Mouse (Mus musculus) brain, embryonic 14.5 days (tissue): ENCODE data around the gene Ntrk3. TPM values are rescaled to one million over a fixed set of nuclear protein-coding genes. Genes with fewer than 3 reads are reported as not detected.

Experiments
- DNase-seq: peaks from one replicate; pipeline ENCODE4 v3.0.0-alpha.2; 2011; ENCODE audit warnings: low read depth
- CTCF ChIP-seq: fragments of 200-500 bp; IDR thresholded peaks from 2 replicates; pipeline ENCODE4 v1.5.1; 2012; ENCODE audit warnings: inconsistent platforms, mild to moderate bottlenecking, moderate library complexity, borderline replicate concordance; ENCODE audit not compliant: insufficient read depth, insufficient read length; ENCODE audit errors: extremely low read depth
- POLR2A ChIP-seq: fragments of 200-500 bp; IDR thresholded peaks from 2 replicates; pipeline ENCODE4 v1.6.1; 2012; ENCODE audit warnings: mild to moderate bottlenecking, inconsistent platforms, borderline replicate concordance; ENCODE audit not compliant: poor library complexity, insufficient read depth, insufficient read length, severe bottlenecking; ENCODE audit errors: extremely low read depth
- polyA plus RNA-seq: library from polyadenylated mRNA; depleted of rRNA; stranded (reverse); fragments of >200 nt; gene quantifications from 2 replicates; pipeline ENCODE4 v1.2.3, GENCODE M21; 2012

The Ntrk3 gene
- polyA plus RNA-seq, 1 experiment, result 49.7 TPM

DNA sequence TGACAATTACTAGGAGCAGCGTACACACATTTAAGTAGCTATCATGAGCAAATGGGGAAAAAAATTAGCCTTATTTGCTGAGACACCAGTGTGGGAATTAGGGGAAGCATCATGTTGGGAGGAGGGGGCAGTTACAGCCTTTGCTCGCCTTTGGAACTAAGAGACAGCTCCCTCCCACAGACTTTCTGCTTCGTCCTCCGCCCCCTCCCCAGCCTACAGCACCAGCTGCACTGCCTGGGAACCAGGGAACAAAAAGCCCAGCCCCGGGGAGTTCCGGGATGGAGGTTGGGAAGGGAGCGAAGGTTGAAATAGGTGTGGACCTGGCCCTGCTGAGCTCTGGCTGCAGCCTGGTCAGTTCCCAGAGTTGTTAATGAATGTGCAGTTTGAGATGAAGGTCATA, 151.9 kb downstream of the Ntrk3 start:
- no peak for DNase-seq
- TF ChIP-seq POLR2A (no peak), CTCF (no peak)

DNA sequence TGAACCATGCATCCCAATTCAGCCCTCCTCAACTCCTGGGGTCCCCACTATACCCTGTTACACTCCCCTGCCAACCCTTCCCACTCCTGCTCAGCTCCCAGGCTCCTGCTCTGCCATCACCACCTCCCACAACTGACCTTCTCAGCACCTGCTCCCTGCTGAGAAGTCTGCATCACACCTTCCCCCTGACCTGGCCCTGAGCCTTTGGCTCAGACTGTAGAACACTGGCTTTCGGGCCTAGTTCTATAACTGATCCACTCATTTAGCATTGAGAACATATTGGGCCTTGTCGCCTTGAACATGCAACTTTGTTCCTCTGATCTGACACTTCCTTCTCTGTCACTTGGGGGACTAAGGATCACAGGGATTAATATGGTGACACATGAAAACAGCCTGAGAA, 152.9 kb downstream of the Ntrk3 start:
- TF ChIP-seq CTCF (no peak), POLR2A (no peak)
- DNase-seq, result no peak

DNA sequence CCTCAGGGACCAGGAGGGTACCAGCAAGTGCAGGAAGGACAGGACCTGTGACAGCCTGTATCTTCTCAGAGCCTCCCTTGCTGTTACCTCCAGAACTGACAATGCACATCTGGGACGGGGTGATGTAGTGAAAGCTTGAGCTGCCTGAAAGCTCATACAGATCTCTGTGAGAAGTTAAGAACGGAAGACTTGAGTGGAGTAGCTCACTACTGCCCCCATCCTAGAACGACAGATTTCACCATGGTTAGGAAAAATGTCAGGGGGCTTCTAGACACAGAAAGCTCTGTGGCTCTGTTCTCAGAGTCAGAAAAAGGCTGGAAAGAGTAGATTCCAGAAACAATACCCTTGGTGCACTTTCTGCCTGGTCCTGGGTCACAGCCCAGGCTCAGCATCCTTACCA, 153.3 kb downstream of the Ntrk3 start:
- DNase-seq, result peak; percentile 63
- TF ChIP-seq POLR2A (no peak), CTCF (peak; percentile 45; the same call in 1 of the 2 replicates)

DNA sequence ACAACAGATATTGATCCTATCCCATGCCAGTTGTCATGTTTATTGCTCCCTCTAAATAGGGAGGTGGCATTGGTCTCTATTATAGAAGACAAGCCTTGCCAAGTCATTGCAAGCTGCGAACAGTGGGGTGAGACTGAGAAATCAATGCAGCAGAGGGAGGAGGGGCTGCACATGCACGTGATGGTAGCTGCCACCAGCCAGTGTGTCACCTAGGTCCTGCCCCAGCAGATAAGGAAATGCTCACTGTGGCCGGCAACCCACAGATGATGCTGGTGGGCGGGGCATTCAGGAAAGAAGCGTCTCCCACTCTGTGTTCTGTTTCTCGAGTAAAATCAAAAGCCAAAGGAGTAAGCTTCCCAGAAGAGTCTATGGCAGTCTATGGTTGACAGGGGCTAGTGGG, 154.1 kb downstream of the Ntrk3 start:
- TF ChIP-seq CTCF, result no peak
- no peak for TF ChIP-seq POLR2A
- DNase-seq, result no peak

DNA sequence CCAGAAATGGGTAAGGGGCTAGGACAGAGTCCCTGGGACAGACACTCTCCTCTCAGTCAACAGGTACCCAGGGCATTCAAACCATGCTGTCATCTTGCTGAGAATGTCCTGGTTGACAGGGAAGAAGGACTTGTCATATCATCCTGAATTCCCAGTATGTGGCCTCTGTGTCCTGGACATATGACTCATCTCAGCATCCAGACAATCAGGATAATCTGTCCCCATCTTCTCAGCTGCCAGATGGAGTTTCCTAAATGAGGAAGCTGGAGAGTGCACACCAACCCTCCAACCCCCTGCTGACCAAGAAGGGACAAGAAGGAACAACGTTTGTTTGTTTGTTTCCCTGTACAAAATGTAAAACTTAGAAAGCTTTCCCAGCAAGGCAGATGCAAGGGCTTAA, 156.5 kb downstream of the Ntrk3 start:
- no peak for DNase-seq
- TF ChIP-seq CTCF, result no peak
- TF ChIP-seq POLR2A, result no peak

DNA sequence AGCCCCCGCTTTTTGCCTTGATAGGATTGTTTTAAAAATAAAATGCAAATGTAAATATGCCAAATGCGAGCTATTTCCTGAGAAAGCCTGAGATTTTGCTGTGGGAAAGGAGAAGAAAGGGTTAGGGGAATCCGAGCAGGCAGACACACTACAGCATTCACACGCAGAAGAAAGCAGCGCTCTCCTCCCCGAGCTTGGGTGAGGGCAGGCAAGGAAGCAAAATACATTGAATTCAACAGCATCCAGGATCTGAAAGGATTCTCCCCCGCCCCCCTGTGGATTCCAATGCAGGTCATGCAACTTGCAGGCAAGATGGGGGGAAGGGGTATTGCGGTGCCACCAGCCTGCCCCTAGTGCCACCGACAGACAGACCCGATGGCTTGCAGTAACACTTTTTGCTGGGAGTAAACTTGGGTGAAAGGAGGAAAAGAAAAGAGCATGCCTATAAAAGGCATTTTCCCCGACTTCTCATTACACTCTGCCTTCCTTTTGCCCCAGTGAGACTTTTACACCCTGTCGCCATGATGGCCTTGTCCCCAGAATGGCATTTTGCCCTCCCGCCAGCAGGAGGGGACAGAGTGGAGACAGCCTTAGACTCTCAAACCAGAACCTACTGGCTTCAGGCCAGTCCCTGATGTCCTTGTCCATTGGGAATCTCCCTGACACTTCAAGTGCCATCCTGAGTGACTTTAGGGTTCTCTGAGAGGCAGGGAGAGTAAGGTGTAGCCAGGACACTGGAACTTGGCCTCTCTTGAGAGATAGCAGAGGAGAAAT, 158.2 kb downstream of the Ntrk3 start:
- TF ChIP-seq POLR2A, result no peak
- peak; percentile 57 for TF ChIP-seq CTCF

DNA sequence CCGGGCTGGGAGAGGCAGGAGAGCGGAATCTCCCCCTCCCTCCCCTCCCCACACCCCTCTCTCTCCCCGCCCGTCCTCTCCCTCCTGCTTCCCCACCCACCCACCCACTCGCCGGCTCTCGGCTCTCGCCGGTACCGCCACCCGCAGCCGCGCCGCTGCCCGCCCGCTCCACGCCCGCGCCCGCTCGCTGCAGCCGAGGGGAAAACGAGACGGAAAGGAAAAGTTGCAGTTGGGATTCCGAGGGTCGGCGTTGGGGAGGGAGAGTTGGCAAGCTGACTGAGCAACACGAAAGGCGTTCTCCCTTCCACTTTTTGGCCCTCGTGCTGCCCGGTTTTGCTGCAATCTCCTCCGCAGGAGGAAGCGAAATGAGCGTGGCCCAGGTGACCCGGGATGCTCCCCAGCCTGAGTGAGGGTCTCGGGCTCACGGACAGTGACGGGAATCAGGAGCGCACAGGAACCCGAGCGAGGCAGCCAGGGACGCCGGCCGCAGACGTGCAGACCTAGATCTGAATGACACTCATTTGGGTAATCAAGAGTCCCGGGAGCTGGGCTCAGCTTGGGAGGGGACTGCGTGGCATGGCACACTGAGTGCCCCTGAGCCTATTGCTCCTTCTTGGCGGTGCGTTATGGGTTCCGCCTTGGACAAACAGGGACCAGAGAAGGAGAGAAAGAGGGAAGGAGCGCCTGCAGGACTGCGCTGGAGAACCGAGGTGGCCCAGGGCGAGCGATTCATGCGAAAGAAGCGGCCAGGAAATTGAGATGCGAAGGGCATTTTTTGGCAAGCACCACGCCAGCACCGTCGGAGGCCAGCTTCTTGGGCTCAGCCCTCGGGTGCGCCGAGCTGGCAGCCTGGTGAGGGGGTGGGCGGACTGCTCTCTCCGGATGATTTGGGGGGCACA, 159.1 kb downstream of the Ntrk3 start:
- TF ChIP-seq POLR2A (no peak), CTCF (no peak)

More for the DNA sequence above, 158.2 kb downstream of the Ntrk3 start:
- DNase-seq, result peak; percentile 73

DNA sequence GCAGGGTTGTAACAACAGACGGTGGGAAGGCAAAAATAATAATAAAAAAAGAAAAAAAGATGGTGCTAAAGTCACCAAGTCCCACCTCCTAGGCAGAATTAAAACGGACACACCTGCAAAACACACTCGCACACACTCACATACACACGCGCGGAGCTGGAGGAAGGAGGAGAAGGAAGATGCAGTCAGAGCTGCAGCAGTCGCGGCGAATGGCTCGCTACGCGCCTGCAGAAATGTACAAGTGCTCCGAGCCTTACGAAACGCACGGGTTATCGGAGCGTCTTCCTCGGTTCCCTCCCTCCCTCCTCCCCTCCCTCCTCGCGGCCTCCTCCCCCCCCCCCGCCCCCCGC, 159.7 kb downstream of the Ntrk3 start:
- DNase-seq, result peak; percentile 90
- no peak for TF ChIP-seq CTCF
- peak; percentile 38; the same call in 1 of the 2 replicates for TF ChIP-seq POLR2A

More for the DNA sequence above, 159.1 kb downstream of the Ntrk3 start:
- DNase-seq, result peak; percentile 69

DNA sequence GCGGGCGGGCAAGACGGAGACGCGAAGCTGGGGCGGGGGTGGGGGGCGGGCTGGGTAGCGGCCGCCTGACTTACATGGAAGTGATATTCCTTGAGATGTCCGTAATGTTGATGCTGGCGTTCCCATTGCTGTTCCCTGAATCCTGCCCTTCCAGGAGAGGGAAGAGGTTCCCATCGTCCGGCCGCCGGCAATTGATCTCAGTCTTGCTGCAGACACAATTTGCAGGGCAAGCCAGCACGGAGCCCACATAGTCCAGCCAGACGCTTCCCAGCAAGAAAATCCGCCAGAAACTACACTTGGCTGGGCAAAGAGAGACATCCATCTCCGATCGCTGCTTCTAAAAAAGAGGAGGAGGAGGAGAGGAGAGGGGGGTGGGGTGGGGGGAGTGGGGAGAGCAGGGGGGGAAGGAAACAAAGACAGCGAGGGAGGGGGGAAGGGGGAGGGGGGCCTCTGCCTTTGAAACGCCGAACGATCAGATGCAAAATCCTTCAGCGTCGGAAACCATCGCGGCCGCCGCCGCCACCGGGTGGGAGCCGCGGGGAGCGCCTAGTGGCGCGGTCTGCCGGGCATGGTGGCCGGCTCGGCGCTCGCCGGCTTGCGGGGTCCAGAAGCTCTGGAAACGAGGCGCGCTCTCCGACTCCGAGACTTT, 160.2 kb downstream of the Ntrk3 start:
- TF ChIP-seq CTCF (no peak), POLR2A (peak; percentile 22; the same call in 1 of the 2 replicates)

DNA sequence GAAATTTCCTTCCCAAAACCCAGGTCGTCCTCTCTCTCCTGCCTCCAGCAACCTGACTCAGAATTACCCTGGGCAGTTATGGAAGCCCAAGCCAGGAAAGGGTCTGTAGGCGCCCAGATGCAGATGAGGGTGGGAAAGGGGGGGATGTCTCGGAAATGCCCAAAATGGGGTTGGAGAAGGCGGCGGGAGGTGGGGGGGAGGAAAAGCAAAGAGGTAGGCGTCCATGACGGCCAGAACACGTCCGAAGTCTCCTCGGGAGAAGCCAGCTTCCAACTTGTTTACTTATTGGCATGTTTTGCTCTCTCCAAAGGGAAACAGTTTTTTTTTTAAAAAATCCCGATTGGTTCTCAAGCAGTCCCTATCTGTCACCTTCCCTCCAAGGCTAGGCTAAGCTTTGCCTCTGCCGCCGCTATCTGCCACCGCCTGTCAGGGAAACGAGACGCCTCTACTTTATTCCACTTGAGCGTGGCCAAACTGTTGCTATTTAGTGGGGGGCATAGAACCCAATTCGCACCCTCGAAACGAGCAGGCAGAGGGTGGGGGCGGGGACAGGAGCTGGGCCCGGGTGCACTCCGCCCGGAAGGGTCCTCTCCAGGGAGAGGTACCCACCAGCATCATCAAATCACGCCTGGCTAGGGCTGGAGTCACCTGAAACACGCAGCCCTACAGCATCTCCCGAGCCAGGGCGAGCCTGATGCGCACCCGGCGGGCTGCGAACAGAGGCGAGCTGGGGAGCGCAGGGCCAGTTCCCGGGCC, 160.9 kb downstream of the Ntrk3 start:
- no peak for TF ChIP-seq CTCF
- no peak for TF ChIP-seq POLR2A
- peak; percentile 76 for DNase-seq

More for the DNA sequence above, 160.2 kb downstream of the Ntrk3 start:
- DNase-seq, result peak; percentile 83
